Mouse (Mus musculus) bone marrow macrophage, adult 2 months (primary cell): ENCODE data around the gene Plekhd1.

Experiments
- CTCF ChIP-seq: IDR thresholded peaks from 2 replicates; pipeline ENCODE4 v1.5.1; 2012; ENCODE audit warnings: low read depth, mild to moderate bottlenecking, low read length, moderate library complexity
- POLR2A ChIP-seq: IDR thresholded peaks from 2 replicates; pipeline ENCODE4 v1.6.1; 2012; ENCODE audit warnings: mild to moderate bottlenecking, low read depth, low read length, borderline replicate concordance

GRCm38 (mm10) chr12:80643693-80644505 lies 48.5 kb upstream of the Plekhd1 start, which contains the start of the genes Slc39a9 and Erh:
- TF ChIP-seq CTCF (no peak), POLR2A (no peak)
